In genomic region chr12:91878912-91879250, GRCm38 (mm10) we compare ENCODE assay signal across 13 mouse cellular contexts. TPM values are rescaled to one million over a fixed set of nuclear protein-coding genes. Genes with fewer than 3 reads are reported as not detected.
DNase-seq lines count a peak whose midpoint lies in the region; ATAC-seq and TF ChIP-seq lines count a peak whose summit lies in the region.
"Had no signal": no experiment of that assay in that cellular context is flagged by ENCODE, and none has a peak within 500 bp of the region (broad histone marks: within the 10 kb centered on the region; RNA-seq: fewer than 3 reads in every experiment).

No protein-coding gene starts in this region.

- TF ChIP-seq CTCF in hindbrain, postnatal 0 days (IDR thresholded peaks at IDR 0.05; ENCODE audit: low read depth): no peak
- no peak for TF ChIP-seq CTCF in forebrain, postnatal 0 days (IDR thresholded peaks at IDR 0.05; ENCODE audit: low read depth)

- no peaks in the 10 kb centered on the region for H3K36me3 ChIP-seq in hindbrain, postnatal 0 days (ENCODE audit: insufficient read depth, low read length)
- H3K36me3 ChIP-seq in midbrain, embryonic 13.5 days: no peaks in the 10 kb centered on the region
- H3K36me3 ChIP-seq in forebrain, postnatal 0 days (ENCODE audit: insufficient read depth): no peaks in the 10 kb centered on the region
- H3K36me3 ChIP-seq in heart, embryonic 11.5 days (ENCODE audit: control insufficient read depth, insufficient read depth, low read length): no peaks in the 10 kb centered on the region
- H3K36me3 ChIP-seq: neural tube, embryonic 12.5 days had no signal

- H3K4me3 ChIP-seq in hindbrain, postnatal 0 days (ENCODE audit: low read length): no peak overlapping the region
- no peak overlapping the region for H3K4me3 ChIP-seq in midbrain, embryonic 13.5 days (replicated peaks)
- H3K4me3 ChIP-seq in forebrain, postnatal 0 days (ENCODE audit: low read depth, low read length): no peak overlapping the region
- H3K4me3 ChIP-seq in heart, embryonic 11.5 days (ENCODE audit: low read depth, low read length): no peak overlapping the region
- H3K4me3 ChIP-seq: neural tube, embryonic 12.5 days had no signal

- no peak overlapping the region for H3K4me2 ChIP-seq in hindbrain, postnatal 0 days (ENCODE audit: low read depth, low read length)
- no peak overlapping the region for H3K4me2 ChIP-seq in midbrain, embryonic 13.5 days (replicated peaks)
- no peak overlapping the region for H3K4me2 ChIP-seq in forebrain, postnatal 0 days (ENCODE audit: low read depth)
- H3K4me2 ChIP-seq in heart, embryonic 11.5 days: no peak overlapping the region
- H3K4me2 ChIP-seq: neural tube, embryonic 12.5 days had no signal

- H3K9me3 ChIP-seq in hindbrain, postnatal 0 days (ENCODE audit: low read length): no peaks in the 10 kb centered on the region
- no peaks in the 10 kb centered on the region for H3K9me3 ChIP-seq in midbrain, embryonic 13.5 days
- H3K9me3 ChIP-seq in forebrain, postnatal 0 days (ENCODE audit: low read length): no peaks in the 10 kb centered on the region
- no peaks in the 10 kb centered on the region for H3K9me3 ChIP-seq in heart, embryonic 11.5 days (replicated peaks; ENCODE audit: control insufficient read depth, low read length)
- H3K9me3 ChIP-seq: neural tube, embryonic 12.5 days had no signal

- no peaks in the 10 kb centered on the region for H3K4me1 ChIP-seq in hindbrain, postnatal 0 days (ENCODE audit: insufficient read depth, low read length)
- peaks cover 13% of the 10 kb centered on the region; the same call in 1 of the 2 replicates for H3K4me1 ChIP-seq in midbrain, embryonic 13.5 days (replicated peaks)
- H3K4me1 ChIP-seq in forebrain, postnatal 0 days (ENCODE audit: insufficient read depth): 0 out of 2 replicates have a peak, but pooled peaks cover 3% of the 10 kb centered on the region
- H3K4me1 ChIP-seq in heart, embryonic 11.5 days (ENCODE audit: control insufficient read depth, insufficient read depth, low read length): no peaks in the 10 kb centered on the region

- DNase-seq in heart, adult 11 months: peak; percentile 50
- no peak for DNase-seq in heart, postnatal 25 days (ENCODE audit: low spot score)
- DNase-seq in Muller cell, postnatal 12 days (ENCODE audit: inconsistent ontology term): peak; percentile 87
- DNase-seq in hindbrain, postnatal 0 days (ENCODE audit: low spot score): no peak
- no peak for DNase-seq in forebrain, postnatal 0 days
- no peak for DNase-seq in kidney, postnatal 4 days
- DNase-seq: gastrocnemius, postnatal 14 days; lung, adult 18-20 months; thymus, adult 18-20 months had no signal

- no peak overlapping the region for H3K27ac ChIP-seq in hindbrain, postnatal 0 days
- H3K27ac ChIP-seq in midbrain, embryonic 13.5 days: 0 out of 2 replicates have a peak overlapping the region, but pooled peaks have one; percentile 21
- H3K27ac ChIP-seq in forebrain, postnatal 0 days (ENCODE audit: low read depth, low read length): no peak overlapping the region
- no peak overlapping the region for H3K27ac ChIP-seq in heart, embryonic 11.5 days (ENCODE audit: low read depth, low read length)
- H3K27ac ChIP-seq: neural tube, embryonic 12.5 days had no signal

- intact Hi-C loops in heart, postnatal 25 days (cut with DNase I): no loop called here

- WGBS in hindbrain, postnatal 0 days: 70% methylated on average over 8 of the region's 8 CpGs
- 76% methylated on average over 8 of the region's 8 CpGs for WGBS in midbrain, embryonic 13.5 days
- 69% methylated on average over 8 of the region's 8 CpGs for WGBS in forebrain, postnatal 0 days
- 82% methylated on average over 8 of the region's 8 CpGs for WGBS in heart, embryonic 11.5 days (ENCODE audit: insufficient replicate concordance)

- no peak overlapping the region for H3K9ac ChIP-seq in hindbrain, postnatal 0 days (replicated peaks; ENCODE audit: low read length)
- H3K9ac ChIP-seq in midbrain, embryonic 13.5 days (replicated peaks): no peak overlapping the region
- H3K9ac ChIP-seq in forebrain, postnatal 0 days: no peak overlapping the region
- H3K9ac ChIP-seq in heart, embryonic 11.5 days (ENCODE audit: low read depth, low read length): no peak overlapping the region
- H3K9ac ChIP-seq: neural tube, embryonic 12.5 days had no signal

- no peaks in the 10 kb centered on the region for H3K27me3 ChIP-seq in hindbrain, postnatal 0 days (ENCODE audit: insufficient read depth, low read length)
- H3K27me3 ChIP-seq in midbrain, embryonic 13.5 days: no peaks in the 10 kb centered on the region
- no peaks in the 10 kb centered on the region for H3K27me3 ChIP-seq in forebrain, postnatal 0 days (ENCODE audit: insufficient read depth, low read length)
- H3K27me3 ChIP-seq in heart, embryonic 11.5 days (ENCODE audit: control insufficient read depth, insufficient read depth, low read length): no peaks in the 10 kb centered on the region
- H3K27me3 ChIP-seq: neural tube, embryonic 12.5 days had no signal

- 0 out of 2 replicates have a peak, but pooled peaks have one; percentile 21 for ATAC-seq in hindbrain, postnatal 0 days
- no peak for ATAC-seq in midbrain, embryonic 13.5 days
- ATAC-seq in forebrain, postnatal 0 days: no peak
- no peak for ATAC-seq in heart, embryonic 11.5 days (replicated peaks; ENCODE audit: insufficient number of reproducible peaks, low FRiP score, low TSS enrichment)
- ATAC-seq: activated CD4-positive, CD25-positive, alpha-beta regulatory T cell, adult 4 months had no signal

RNA-seq across cellular contexts. Expression of gene Sel1l, which starts 29.9 kb away (rescaled TPM):
- total RNA-seq in heart, postnatal 25 days (2021): 10 to 100 TPM; 62.3 to 69.2 TPM
- 53.6 and 58.6 TPM in 2 replicates for total RNA-seq in hindbrain, postnatal 0 days (2014; rRNA removed)
- 87.4 and 88.7 TPM in 2 replicates for polyA plus RNA-seq in hindbrain, postnatal 0 days (2015; fragmentation: Nextera tagmentation; extraction: Ambion mirVana)
- 102 and 105 TPM in 2 replicates for polyA plus RNA-seq in midbrain, embryonic 13.5 days (2015; fragmentation: Nextera tagmentation; extraction: Ambion mirVana)
- 65.2 and 73.4 TPM in 2 replicates for total RNA-seq in forebrain, postnatal 0 days (2014; rRNA removed)
- polyA plus RNA-seq in forebrain, postnatal 0 days (2015; fragmentation: Nextera tagmentation; extraction: Ambion mirVana): 59.4 and 95.9 TPM in 2 replicates
- polyA plus RNA-seq in heart, embryonic 11.5 days (2014; fragmentation: Nextera tagmentation; extraction: Ambion mirVana): 60.8 and 67.6 TPM in 2 replicates

Comparison
In these comparisons a context has a peak if more than half of its experiments do, and no peak if none do; other contexts are left out.
1. DNase-seq: peak in heart, adult 11 months (single experiment) and Muller cell, postnatal 12 days (single experiment); none in heart, postnatal 25 days (single experiment), hindbrain, postnatal 0 days (single experiment), forebrain, postnatal 0 days (single experiment) and kidney, postnatal 4 days (0 of 2).